Mouse (Mus musculus): ENCODE data around the gene Farp1.
"Not testable (repeated sequence)": the region's sequence is repeated elsewhere in the genome, so short reads cannot be mapped to it uniquely, and the experiment has no call there.

The Farp1 gene

GRCm38 (mm10) chr14:121104760-121105329 is 69.8 kb downstream of the Farp1 start:
- CTCF ChIA-PET, result interaction anchor here (0.6 kb wide), 1 partner anchor 330 kb away, joined by 12 read pairs; no protein-coding TSS in a partner anchor

- CTCF ChIA-PET, result no interaction called here
Observed at GRCm38 (mm10) chr14:121106906-121107305, 71.9 kb downstream of the Farp1 start.

- CTCF ChIA-PET, result no interaction called here
Observed at GRCm38 (mm10) chr14:121107707-121108285, 72.8 kb downstream of the Farp1 start.

- CTCF ChIA-PET, result no interaction called here
Observed at GRCm38 (mm10) chr14:121108439-121109115, 73.6 kb downstream of the Farp1 start.

- CTCF ChIA-PET, result no interaction called here
Observed at GRCm38 (mm10) chr14:121109116-121109504, 74.1 kb downstream of the Farp1 start.

- CTCF ChIA-PET, result interaction anchor here (0.6 kb wide), 1 partner anchor 140 kb away, joined by 5 read pairs; no protein-coding TSS in a partner anchor
Observed at GRCm38 (mm10) chr14:121110492-121111267, 75.7 kb downstream of the Farp1 start.

- CTCF ChIA-PET, result no interaction called here
Observed at GRCm38 (mm10) chr14:121112061-121112460, 77.1 kb downstream of the Farp1 start.

GRCm38 (mm10) chr14:121113785-121114184 is 78.8 kb downstream of the Farp1 start:
- CTCF ChIA-PET, result no interaction called here

- CTCF ChIA-PET, result no interaction called here
Observed at GRCm38 (mm10) chr14:121116696-121117095, 81.7 kb downstream of the Farp1 start.

GRCm38 (mm10) chr14:121118860-121119259 is 83.9 kb downstream of the Farp1 start:
- CTCF ChIA-PET, result no interaction called here

- CTCF ChIA-PET, result no interaction called here
Observed at GRCm38 (mm10) chr14:121121664-121122063, 86.7 kb downstream of the Farp1 start.

- CTCF ChIA-PET, result no interaction called here
Observed at GRCm38 (mm10) chr14:121122852-121123251, 87.9 kb downstream of the Farp1 start.

- CTCF ChIA-PET, result no interaction called here
Observed at GRCm38 (mm10) chr14:121124409-121125010, 89.5 kb downstream of the Farp1 start.

GRCm38 (mm10) chr14:121125651-121126050 is 90.7 kb downstream of the Farp1 start:
- CTCF ChIA-PET, result interaction anchor here (1.1 kb wide), 1 partner anchor 22 kb away, joined by 4 read pairs; no protein-coding TSS in a partner anchor

- CTCF ChIA-PET, result interaction anchor here (1.1 kb wide), 1 partner anchor 22 kb away, joined by 4 read pairs; no protein-coding TSS in a partner anchor
Observed at GRCm38 (mm10) chr14:121126291-121126690, 91.3 kb downstream of the Farp1 start.

- CTCF ChIA-PET, result no interaction called here
Observed at GRCm38 (mm10) chr14:121128858-121129800, 94.1 kb downstream of the Farp1 start.

- CTCF ChIA-PET, result not testable (repeated sequence)
Observed at GRCm38 (mm10) chr14:121130351-121130750, 95.4 kb downstream of the Farp1 start.

- CTCF ChIA-PET, result no interaction called here
Observed at GRCm38 (mm10) chr14:121134414-121134813, 99.4 kb downstream of the Farp1 start.

- CTCF ChIA-PET, result no interaction called here
Observed at GRCm38 (mm10) chr14:121143831-121144455, 108.9 kb downstream of the Farp1 start.

GRCm38 (mm10) chr14:121144496-121144895 is 109.5 kb downstream of the Farp1 start:
- CTCF ChIA-PET, result no interaction called here

All from spleen, embryonic (tissue).